9 mouse cellular contexts compared by ENCODE assay signal in the genomic region with DNA sequence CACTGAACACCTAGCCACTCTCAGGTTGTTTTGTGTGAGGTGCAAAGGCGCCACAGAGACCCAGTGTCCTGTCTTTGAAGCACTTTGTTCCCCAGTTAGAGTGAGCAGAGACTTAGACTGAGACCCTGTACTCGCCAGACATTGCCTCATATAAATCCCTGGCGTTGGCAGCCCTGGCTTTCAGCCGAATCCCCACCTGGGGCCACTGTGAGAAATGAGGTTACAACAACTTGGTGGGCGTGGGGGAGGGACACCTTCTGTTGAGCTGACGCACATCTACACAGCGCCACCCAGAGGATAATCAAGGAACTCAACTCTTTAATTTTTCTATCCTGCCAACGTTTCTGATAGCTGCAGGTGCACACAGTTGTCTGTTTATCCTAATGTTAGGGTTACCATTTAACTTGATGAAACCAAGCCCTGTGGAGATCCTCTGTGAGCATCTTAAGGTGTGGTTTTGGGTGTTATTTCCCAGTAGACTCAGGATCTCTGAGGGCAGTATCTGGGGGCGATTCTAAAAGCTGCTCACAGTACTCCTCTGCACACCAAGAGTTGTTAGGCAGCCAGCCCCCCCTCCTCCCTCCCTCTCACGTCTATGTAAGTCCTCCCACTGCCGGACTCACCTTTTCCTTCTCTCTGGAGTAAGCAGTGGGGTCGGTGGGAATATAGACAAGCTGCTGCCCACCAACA. TPM values are rescaled to one million over a fixed set of nuclear protein-coding genes. Genes with fewer than 3 reads are reported as not detected.
A peak's percentile ranks its signal among the peaks of the same experiment; 100 is the strongest.
DNase-seq lines count a peak whose midpoint lies in the region; ATAC-seq lines count a peak whose summit lies in the region.
"Had no signal": no experiment of that assay in that cellular context is flagged by ENCODE, and none has a peak within 500 bp of the region (broad histone marks: within the 10 kb centered on the region; RNA-seq: fewer than 3 reads in every experiment).

No protein-coding gene starts in this region.

- peak overlapping the region; percentile 13; the same call in 1 of the 2 replicates for H3K4me2 ChIP-seq in limb, embryonic 12.5 days
- H3K4me2 ChIP-seq: embryonic facial prominence, embryonic 15.5 days had no signal

- no peaks in the 10 kb centered on the region for H3K27me3 ChIP-seq in limb, embryonic 12.5 days
- H3K27me3 ChIP-seq: embryonic facial prominence, embryonic 15.5 days had no signal

- H3K4me3 ChIP-seq in limb, embryonic 12.5 days (replicated peaks), result no peak overlapping the region
- H3K4me3 ChIP-seq: embryonic facial prominence, embryonic 15.5 days had no signal

- H3K27ac ChIP-seq in limb, embryonic 12.5 days, result no peak overlapping the region
- H3K27ac ChIP-seq: embryonic facial prominence, embryonic 15.5 days had no signal

- no peak overlapping the region for H3K9ac ChIP-seq in limb, embryonic 12.5 days (replicated peaks)
- H3K9ac ChIP-seq: embryonic facial prominence, embryonic 15.5 days had no signal

- peaks cover 11% of the 10 kb centered on the region for H3K4me1 ChIP-seq in limb, embryonic 12.5 days (replicated peaks)

- H3K36me3 ChIP-seq in limb, embryonic 12.5 days, result no peaks in the 10 kb centered on the region
- H3K36me3 ChIP-seq: embryonic facial prominence, embryonic 15.5 days had no signal

- ATAC-seq in limb, embryonic 12.5 days (ENCODE audit: insufficient number of reproducible peaks, insufficient read depth, low FRiP score, low TSS enrichment, low read depth), result peak; percentile 87

- no peaks in the 10 kb centered on the region for H3K9me3 ChIP-seq in limb, embryonic 12.5 days
- H3K9me3 ChIP-seq: embryonic facial prominence, embryonic 15.5 days had no signal

- peak; percentile 12 for DNase-seq in thymus, postnatal 4 days
- DNase-seq in thymus, postnatal 36 days, result no peak
- peak; percentile 34 to 38 for DNase-seq in cerebellum, postnatal 36 days
- DNase-seq in frontal cortex, postnatal 25 days (ENCODE audit: low spot score in 2 of 2), result peak; percentile 47 to 59
- peak; percentile 57 to 64 for DNase-seq in right cerebral cortex, adult 2 months (ENCODE audit: low spot score in 2 of 2)
- no peak for DNase-seq in urinary bladder, postnatal 10 days (ENCODE audit: low spot score)
- DNase-seq in spleen, adult 18-20 months, result no peak

- WGBS in limb, embryonic 12.5 days, result 19% methylated on average over 12 of the region's 12 CpGs

RNA-seq across cellular contexts. Expression of a gene that starts 32.6 kb away (rescaled TPM):
- 0.09 TPM in 1 of 2 replicates, not detected in the other for polyA plus RNA-seq in limb, embryonic 12.5 days (2016; fragmentation: Nextera tagmentation; extraction: Ambion mirVana)

Comparison
In these comparisons a context has a peak if more than half of its experiments do, and no peak if none do; other contexts are left out.
1. DNase-seq: peak in thymus, postnatal 4 days (single experiment), cerebellum, postnatal 36 days (2 of 2), frontal cortex, postnatal 25 days (2 of 2) and right cerebral cortex, adult 2 months (2 of 2); none in thymus, postnatal 36 days (0 of 2), urinary bladder, postnatal 10 days (single experiment) and spleen, adult 18-20 months (0 of 2).